ENCODE assay signal across 10 mouse cellular contexts in genomic region chr15:6390657-6391056, GRCm38 (mm10). TPM values are rescaled to one million over a fixed set of nuclear protein-coding genes. Genes with fewer than 3 reads are reported as not detected.
DNase-seq lines count a peak whose midpoint lies in the region; ATAC-seq lines count a peak whose summit lies in the region.
"Had no signal": no experiment of that assay in that cellular context is flagged by ENCODE, and none has a peak within 500 bp of the region (broad histone marks: within the 10 kb centered on the region; RNA-seq: fewer than 3 reads in every experiment).

No protein-coding gene starts in this region.

- H3K9me3 ChIP-seq in kidney, embryonic 14.5 days (ENCODE audit: control insufficient read depth, low read length) = no peaks in the 10 kb centered on the region
- H3K9me3 ChIP-seq in heart, embryonic 13.5 days = no peaks in the 10 kb centered on the region
- H3K9me3 ChIP-seq in liver, embryonic 16.5 days (replicated peaks; ENCODE audit: control insufficient read depth, low read length) = no peaks in the 10 kb centered on the region

- peaks cover 7% of the 10 kb centered on the region; the same call in 1 of the 2 replicates for H3K4me1 ChIP-seq in kidney, embryonic 14.5 days (ENCODE audit: control insufficient read depth, insufficient read depth, low read length)
- peaks cover 43% of the 10 kb centered on the region for H3K4me1 ChIP-seq in heart, embryonic 13.5 days
- H3K4me1 ChIP-seq in liver, embryonic 16.5 days (ENCODE audit: control insufficient read depth, low read depth, low read length) = no peaks in the 10 kb centered on the region

- no peaks in the 10 kb centered on the region; the same call in 1 of the 2 replicates for H3K36me3 ChIP-seq in kidney, embryonic 14.5 days (ENCODE audit: control insufficient read depth, insufficient read depth, low read length)
- H3K36me3 ChIP-seq in heart, embryonic 13.5 days = peaks cover 19% of the 10 kb centered on the region
- H3K36me3 ChIP-seq in liver, embryonic 16.5 days (ENCODE audit: control insufficient read depth, insufficient read depth) = no peaks in the 10 kb centered on the region

- H3K27me3 ChIP-seq in kidney, embryonic 14.5 days (ENCODE audit: control insufficient read depth, insufficient read depth, low read length) = no peaks in the 10 kb centered on the region
- H3K27me3 ChIP-seq in heart, embryonic 13.5 days (replicated peaks) = no peaks in the 10 kb centered on the region
- peaks cover 13% of the 10 kb centered on the region for H3K27me3 ChIP-seq in liver, embryonic 16.5 days (ENCODE audit: control insufficient read depth, insufficient read depth, low read depth, low read length)

- ATAC-seq in kidney, embryonic 14.5 days (ENCODE audit: low FRiP score, low TSS enrichment) = no peak
- peak; percentile 44; the same call in 1 of the 2 replicates for ATAC-seq in heart, embryonic 13.5 days (ENCODE audit: extremely low read depth, insufficient number of reproducible peaks, low FRiP score, low TSS enrichment)
- peak; percentile 37; the same call in 1 of the 2 replicates for ATAC-seq in liver, embryonic 16.5 days (ENCODE audit: low read depth)
- no peak for ATAC-seq in activated CD4-positive, CD25-positive, alpha-beta regulatory T cell, adult 4 months

- DNase-seq in kidney, adult 11 months = peak; percentile 75
- DNase-seq in adrenal gland, adult 8-10 months = peak; percentile 71
- no peak for DNase-seq in frontal cortex, adult 2 months (ENCODE audit: extremely low spot score in 1 of 2, low spot score in 1 of 2)
- DNase-seq in frontal cortex, postnatal 25 days (ENCODE audit: low spot score in 2 of 2) = no peak

- H3K4me2 ChIP-seq in kidney, embryonic 14.5 days (replicated peaks; ENCODE audit: low read depth, low read length) = no peak overlapping the region
- H3K4me2 ChIP-seq in heart, embryonic 13.5 days = peak overlapping the region; percentile 75
- no peak overlapping the region for H3K4me2 ChIP-seq in liver, embryonic 16.5 days (ENCODE audit: low read depth, low read length)

- WGBS in kidney, embryonic 14.5 days = 46% methylated on average over 2 of the region's 2 CpGs
- WGBS in heart, embryonic 13.5 days = 31% methylated on average over 2 of the region's 2 CpGs
- WGBS in liver, embryonic 16.5 days (ENCODE audit: insufficient replicate concordance) = 17% methylated on average over 2 of the region's 2 CpGs

- no peak overlapping the region for H3K4me3 ChIP-seq in kidney, embryonic 14.5 days (ENCODE audit: low read length)
- no peak overlapping the region for H3K4me3 ChIP-seq in heart, embryonic 13.5 days
- no peak overlapping the region for H3K4me3 ChIP-seq in liver, embryonic 16.5 days (ENCODE audit: low read depth, low read length)

- no peak overlapping the region for H3K9ac ChIP-seq in kidney, embryonic 14.5 days (ENCODE audit: low read depth, low read length)
- no peak overlapping the region for H3K9ac ChIP-seq in heart, embryonic 13.5 days
- no peak overlapping the region for H3K9ac ChIP-seq in liver, embryonic 16.5 days (ENCODE audit: low read depth, low read length)

- H3K27ac ChIP-seq in kidney, embryonic 14.5 days (ENCODE audit: low read depth, low read length) = no peak overlapping the region
- no peak overlapping the region for H3K27ac ChIP-seq in heart, embryonic 13.5 days (replicated peaks)
- no peak overlapping the region for H3K27ac ChIP-seq in liver, embryonic 16.5 days (ENCODE audit: low read length)

RNA-seq across cellular contexts. Expression of gene C9, which starts 54.5 kb away (rescaled TPM):
- polyA plus RNA-seq in kidney, embryonic 14.5 days (2014; fragmentation: Nextera tagmentation; extraction: Ambion mirVana) = not detected in 2 replicates
- under 1 TPM in 1 of 4 experiments, not detected in 3; 0.46 TPM for total RNA-seq in adrenal gland, adult 8-10 months (2022)
- not detected in 2 replicates for polyA plus RNA-seq in heart, embryonic 13.5 days (2015; fragmentation: Nextera tagmentation; extraction: Ambion mirVana)
- 9.3 and 12.1 TPM in 2 replicates for polyA plus RNA-seq in liver, embryonic 16.5 days (2015; fragmentation: Nextera tagmentation; extraction: Ambion mirVana)
- not detected for polyA plus RNA-seq in activated CD4-positive, CD25-positive, alpha-beta regulatory T cell, adult 4 months (2017; shearing (Covaris generic))
- not detected in 2 replicates for polyA plus RNA-seq in frontal cortex, adult 2 months (2012; rRNA removed)
- total RNA-seq: left cerebral cortex, postnatal 14 days had no signal
- polyA plus RNA-seq: small intestine, adult 2 months had no signal

Comparison
In these comparisons a context has a peak if more than half of its experiments do, and no peak if none do; other contexts are left out.
1. DNase-seq: peak in kidney, adult 11 months (single experiment) and adrenal gland, adult 8-10 months (single experiment); none in frontal cortex, adult 2 months (0 of 2) and frontal cortex, postnatal 25 days (0 of 2).
2. ATAC-seq: peak in heart, embryonic 13.5 days (single experiment) and liver, embryonic 16.5 days (single experiment); none in kidney, embryonic 14.5 days (single experiment) and activated CD4-positive, CD25-positive, alpha-beta regulatory T cell, adult 4 months (single experiment).